Mouse (Mus musculus): ENCODE data around the gene Shbg.

Gene Shbg

GRCm38 (mm10) chr11:69617805-69618204 lies at the start of gene Shbg:
Gene Shbg, minus strand, starts transcription at chr11:69617905.
- in situ Hi-C loops (cut with MboI; ENCODE audit: low sequenced_read_pairs), result no loop called here

DNA sequence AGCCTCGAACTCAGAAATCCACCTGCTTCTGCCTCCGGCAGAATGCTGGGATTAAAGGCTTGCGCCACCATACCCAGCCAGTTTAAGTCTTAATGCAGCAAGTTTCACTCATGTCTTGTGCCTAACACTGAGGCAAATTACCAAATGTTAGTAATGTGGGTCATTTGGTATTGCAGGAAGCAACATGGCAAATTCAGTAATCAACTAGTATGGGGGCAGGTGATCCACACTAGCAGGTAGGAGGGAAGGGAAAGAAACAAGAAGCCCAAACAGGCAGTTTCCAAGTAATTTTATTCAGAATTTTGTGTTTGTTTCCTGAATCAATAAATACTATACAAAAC lies 48.9 kb upstream of the Shbg start:
- in situ Hi-C loops (cut with MboI; ENCODE audit: low sequenced_read_pairs), result no loop called here

DNA sequence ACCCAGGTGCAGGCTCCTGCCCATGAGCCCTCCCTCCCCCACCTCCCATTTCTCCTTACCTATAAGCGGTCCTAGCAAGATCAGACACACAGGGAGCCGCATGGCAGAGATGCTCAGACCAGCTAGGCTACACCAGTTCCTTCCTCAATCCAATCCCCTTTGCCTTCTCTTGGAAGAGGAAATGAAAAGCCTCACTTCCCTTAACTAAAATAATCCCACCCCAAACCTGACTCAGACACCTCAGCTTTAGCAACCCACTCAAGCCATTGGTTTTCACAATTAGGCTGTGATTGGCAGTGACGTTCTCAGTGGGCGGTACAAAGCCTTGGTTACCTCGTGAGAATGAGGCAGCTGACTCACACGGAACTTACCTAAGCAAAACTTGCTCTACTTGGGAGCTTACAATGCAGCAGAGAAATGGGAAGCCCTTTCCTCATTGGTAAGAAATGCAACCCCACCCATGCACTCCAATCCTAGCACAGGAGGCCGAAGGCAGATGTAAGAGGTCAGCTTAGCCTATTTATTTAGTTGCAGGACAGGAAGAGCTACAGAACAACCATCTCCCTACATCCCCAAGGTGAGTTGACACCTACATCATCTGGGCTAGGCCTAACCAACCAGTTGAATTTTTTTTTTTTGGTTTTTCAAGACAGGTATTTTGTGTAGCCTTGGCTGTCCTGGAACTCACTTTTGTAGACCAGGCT lies 48.4 kb upstream of the Shbg start, which contains the start of gene Cd68:
Gene Cd68 (minus strand): TSS at position 193 of the 704 bp plus-strand sequence.
- in situ Hi-C loops (cut with MboI; ENCODE audit: low sequenced_read_pairs), result no loop called here

- in situ Hi-C loops (cut with MboI; ENCODE audit: low sequenced_read_pairs), result no loop called here
Observed at GRCm38 (mm10) chr11:69665457-69665960, 47.8 kb upstream of the Shbg start.

- in situ Hi-C loops (cut with MboI; ENCODE audit: low sequenced_read_pairs), result no loop called here
Observed at GRCm38 (mm10) chr11:69664841-69665240, 47.1 kb upstream of the Shbg start.

GRCm38 (mm10) chr11:69663795-69664194 lies 46.1 kb upstream of the Shbg start:
- in situ Hi-C loops (cut with MboI; ENCODE audit: low sequenced_read_pairs), result no loop called here

DNA sequence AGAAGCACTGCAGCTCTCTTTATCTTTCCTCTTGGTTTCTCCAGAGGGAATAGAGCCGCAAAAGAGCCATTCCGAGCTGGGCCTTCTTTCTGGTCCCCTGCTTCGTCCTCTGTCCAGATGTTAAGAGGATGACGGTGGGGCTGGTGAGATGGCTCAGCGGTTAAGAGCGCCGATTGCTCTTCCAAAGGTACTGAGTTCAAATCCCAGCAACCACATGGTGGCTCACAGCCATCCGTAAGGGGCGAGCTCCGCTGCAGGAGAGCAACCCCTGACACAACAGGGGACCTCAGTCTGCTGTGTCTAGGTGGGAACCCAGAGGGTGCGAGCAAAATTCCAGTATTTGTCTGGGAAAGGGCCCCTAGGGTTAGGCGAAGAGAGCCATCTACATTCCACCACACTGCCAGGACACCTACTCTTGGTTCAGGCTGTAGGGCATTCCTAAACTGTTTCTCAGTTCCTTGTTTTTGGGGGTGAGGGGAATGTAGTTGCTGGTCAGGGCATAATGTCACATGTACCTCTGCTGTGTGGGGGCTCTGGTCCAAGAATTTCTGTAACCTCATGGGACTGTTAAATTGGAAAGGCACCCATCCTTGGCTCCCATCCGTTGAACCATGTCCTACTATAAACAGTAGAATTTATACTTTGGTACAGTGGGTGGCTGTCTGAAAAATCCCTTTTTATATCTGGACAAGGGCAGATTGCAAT lies 45.4 kb upstream of the Shbg start:
- in situ Hi-C loops (cut with MboI; ENCODE audit: low sequenced_read_pairs), result no loop called here

DNA sequence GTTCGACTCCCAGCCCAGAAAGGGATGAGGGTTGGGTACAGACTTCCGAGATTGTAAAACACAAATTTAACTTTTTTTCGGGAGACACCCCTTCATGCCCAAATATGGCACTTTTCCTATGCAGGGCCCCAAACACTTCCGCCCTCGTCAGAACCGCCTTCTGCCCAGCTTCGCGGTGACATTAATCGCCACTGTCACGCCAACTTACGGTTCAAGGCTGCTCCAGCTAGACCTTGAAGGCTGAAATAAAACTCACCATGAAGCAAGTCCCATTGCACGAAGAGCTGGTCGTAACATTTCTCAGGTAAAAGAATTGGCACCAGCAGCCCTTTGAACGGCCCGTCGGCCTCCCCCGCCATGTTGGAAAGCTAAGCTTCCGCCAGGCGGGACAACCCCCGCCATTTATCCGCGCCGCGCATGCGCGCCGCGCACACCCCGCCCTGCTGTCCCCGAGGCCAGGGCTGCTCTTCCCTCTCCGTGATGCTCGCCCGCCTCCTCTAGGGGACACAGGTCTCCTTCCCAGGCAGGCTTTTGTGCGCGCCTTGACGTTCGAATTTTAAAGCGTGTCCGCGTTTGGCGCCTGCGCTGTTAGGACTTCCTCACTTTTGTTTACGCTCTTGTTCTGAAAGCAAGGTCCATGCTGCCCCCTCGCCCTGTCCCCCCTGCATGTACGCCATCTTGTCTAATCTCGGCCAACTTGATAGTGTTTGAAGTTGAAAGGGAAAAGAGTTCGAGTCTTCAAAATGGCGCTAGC lies 44.7 kb upstream of the Shbg start, which contains the start of gene Mpdu1:
Gene Mpdu1 (minus strand): TSS at position 430 of the 754 bp plus-strand sequence.
- in situ Hi-C loops (cut with MboI; ENCODE audit: low sequenced_read_pairs), result no loop called here

- in situ Hi-C loops (cut with MboI; ENCODE audit: low sequenced_read_pairs), result no loop called here
Observed at GRCm38 (mm10) chr11:69661221-69661881, 43.6 kb upstream of the Shbg start.

DNA sequence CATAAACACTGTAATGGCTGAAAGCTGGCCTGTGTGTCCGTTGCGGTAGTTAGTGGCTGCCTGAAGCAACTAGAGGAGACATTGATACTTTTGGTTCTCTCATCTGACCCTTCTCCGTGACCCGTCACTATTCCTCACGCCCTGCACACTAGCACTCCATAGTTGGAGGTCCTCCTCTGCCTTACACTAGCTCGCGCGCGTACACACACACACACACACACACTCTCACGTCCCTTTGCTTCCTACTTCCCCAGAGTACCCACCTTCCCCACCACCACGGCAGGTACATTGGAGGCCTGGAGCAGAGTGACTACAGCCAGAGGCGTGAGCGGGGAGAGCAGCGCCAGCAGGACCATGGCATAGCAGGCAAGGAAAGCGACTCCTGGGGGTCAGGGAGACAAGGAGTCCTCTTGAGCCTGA lies 39.8 kb upstream of the Shbg start:
- in situ Hi-C loops (cut with MboI; ENCODE audit: low sequenced_read_pairs), result no loop called here

GRCm38 (mm10) chr11:69656617-69657461 lies 39.1 kb upstream of the Shbg start:
- in situ Hi-C loops (cut with MboI; ENCODE audit: low sequenced_read_pairs), result no loop called here

GRCm38 (mm10) chr11:69656065-69656455 lies 38.4 kb upstream of the Shbg start:
- in situ Hi-C loops (cut with MboI; ENCODE audit: low sequenced_read_pairs), result no loop called here

- in situ Hi-C loops (cut with MboI; ENCODE audit: low sequenced_read_pairs), result no loop called here
Observed at GRCm38 (mm10) chr11:69655264-69656064, 37.8 kb upstream of the Shbg start, which contains the start of gene Sox15. Gene Sox15, plus strand, starts transcription at chr11:69655314.

DNA sequence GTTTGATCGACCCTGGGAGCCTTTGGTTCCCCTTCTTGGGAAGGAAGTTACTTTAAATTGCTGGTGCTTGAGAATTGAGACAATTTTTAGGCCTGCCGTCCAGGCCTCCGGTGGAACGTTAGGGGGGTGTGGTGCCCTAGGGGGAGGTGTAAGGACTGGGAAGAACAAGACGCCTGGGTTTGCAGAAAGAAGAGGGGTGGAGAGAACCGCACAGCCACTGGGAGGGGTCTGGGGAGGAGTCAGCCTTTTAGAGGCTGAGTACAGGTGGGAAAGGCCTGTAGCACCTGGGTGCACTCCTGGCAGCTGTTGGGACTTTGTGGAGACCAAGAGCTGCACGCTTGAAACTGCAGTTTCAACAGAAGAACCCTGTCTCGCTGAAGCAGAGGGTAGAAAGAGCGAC lies 37.1 kb upstream of the Shbg start:
- in situ Hi-C loops (cut with MboI; ENCODE audit: low sequenced_read_pairs), result no loop called here

- in situ Hi-C loops (cut with MboI; ENCODE audit: low sequenced_read_pairs), result no loop called here
Observed at GRCm38 (mm10) chr11:69653399-69653798, 35.7 kb upstream of the Shbg start.

- in situ Hi-C loops (cut with MboI; ENCODE audit: low sequenced_read_pairs), result no loop called here
Observed at GRCm38 (mm10) chr11:69645860-69646259, 28.2 kb upstream of the Shbg start.

GRCm38 (mm10) chr11:69635471-69635870 lies 17.8 kb upstream of the Shbg start:
- in situ Hi-C loops (cut with MboI; ENCODE audit: low sequenced_read_pairs), result no loop called here

DNA sequence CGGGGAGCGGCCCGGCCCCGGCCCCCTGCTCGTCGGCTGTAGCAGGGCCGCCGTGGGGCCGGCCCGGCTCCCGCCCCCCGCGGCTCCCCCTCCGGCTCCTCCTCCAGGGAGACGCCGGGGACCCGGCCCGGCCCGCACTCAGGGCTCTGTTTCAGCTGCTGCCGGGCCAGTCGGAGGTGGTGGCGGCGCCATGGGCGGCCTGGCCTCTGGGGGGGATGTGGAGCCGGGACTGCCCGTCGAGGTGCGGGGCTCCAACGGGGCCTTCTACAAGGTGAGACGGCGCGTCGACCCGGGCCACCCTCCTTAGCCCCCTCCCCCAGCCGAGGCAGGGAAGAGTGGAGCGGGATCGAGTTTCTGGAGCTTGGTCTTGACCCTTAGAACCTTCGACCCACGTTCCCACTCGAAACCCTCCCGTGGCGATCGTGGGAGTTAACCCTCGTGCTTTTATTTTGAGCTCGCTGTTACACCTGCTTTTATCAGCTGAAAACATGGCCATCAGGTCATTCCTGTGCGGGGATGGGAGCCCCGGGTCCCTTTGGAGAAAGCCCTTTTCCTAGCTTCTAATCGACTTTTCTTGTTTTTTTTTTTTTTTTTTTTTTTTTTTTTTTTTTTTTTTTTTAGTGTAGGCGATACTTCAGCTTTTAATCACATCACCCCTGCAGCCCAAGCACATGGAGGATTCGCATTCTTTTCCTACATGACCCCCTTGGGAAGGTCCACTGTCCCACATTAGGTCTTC lies 15.6 kb upstream of the Shbg start:
- in situ Hi-C loops (cut with MboI; ENCODE audit: low sequenced_read_pairs), result no loop called here
